Mouse (Mus musculus) limb, embryonic 11.5 days (tissue): Measurements from ENCODE around the gene Gltpd2. TPM values are rescaled to one million over a fixed set of nuclear protein-coding genes. Genes with fewer than 3 reads are reported as not detected.
"Not testable (repeated sequence)": the region's sequence is repeated elsewhere in the genome, so short reads cannot be mapped to it uniquely, and the experiment has no call there.

Experiments used
- ATAC-seq: fragments of 200-750 bp; cut with Nextera tagmentation; 2 replicates; pipeline ENCODE4 v1.8.0; 2017; ENCODE audit warnings: low read depth; ENCODE audit not compliant: insufficient number of reproducible peaks, low FRiP score, low TSS enrichment
- DNase-seq: peaks from one replicate; pipeline ENCODE4 v3.0.0-alpha.2; 2015; ENCODE audit warnings: low spot score
- H3K27ac ChIP-seq: fragments of 300-500 bp; sonication (generic); replicated peaks from 2 replicates; pipeline ENCODE4 v1.5.1; 2014; ENCODE audit warnings: low read depth, mild to moderate bottlenecking, low read length
- H3K27me3 ChIP-seq: fragments of 300-500 bp; sonication (generic); 2 replicates; pipeline ENCODE4 v1.6.1; 2014; ENCODE audit warnings: mild to moderate bottlenecking, low read length, mixed read lengths; ENCODE audit not compliant: control insufficient read depth, insufficient read depth
- H3K36me3 ChIP-seq: fragments of 300-500 bp; sonication (generic); 2 replicates; pipeline ENCODE4 v1.6.1; 2014; ENCODE audit warnings: mild to moderate bottlenecking, low read length, moderate library complexity, mixed read lengths; ENCODE audit not compliant: control insufficient read depth, insufficient read depth
- H3K4me1 ChIP-seq: fragments of 300-500 bp; sonication (generic); 2 replicates; pipeline ENCODE4 v1.6.1; 2014; ENCODE audit warnings: low read length, mixed read lengths; ENCODE audit not compliant: control insufficient read depth, insufficient read depth
- H3K4me2 ChIP-seq: fragments of 300-500 bp; sonication (generic); 2 replicates; pipeline ENCODE4 v1.6.1; 2014; ENCODE audit warnings: low read depth, mild to moderate bottlenecking, moderate library complexity; ENCODE audit not compliant: severe bottlenecking
- H3K4me3 ChIP-seq: fragments of 300-500 bp; sonication (generic); 2 replicates; pipeline ENCODE4 v1.5.1; 2014; ENCODE audit warnings: low read depth, low read length
- H3K9ac ChIP-seq: fragments of 300-500 bp; sonication (generic); 2 replicates; pipeline ENCODE4 v1.6.1; 2014; ENCODE audit warnings: mild to moderate bottlenecking, low read length
- H3K9me3 ChIP-seq: fragments of 300-500 bp; sonication (generic); 2 replicates; pipeline ENCODE4 v1.6.1; 2016; ENCODE audit warnings: low read length; ENCODE audit not compliant: control insufficient read depth
- WGBS: fragments of 180-500 bp; shearing (Covaris S2); extraction: QIAGEN DNeasy Blood & Tissue Kit; methylation state at CpG from one replicate; pipeline ENCODE4 v1.1.7; 2014; 5-methylcytosine and 5-hydroxymethylcytosine counted together
- polyA plus RNA-seq: library from polyadenylated mRNA; unstranded; fragments of >200 nt; fragmentation: Nextera tagmentation; extraction: Ambion mirVana; gene quantifications from 2 replicates; pipeline ENCODE4 v1.2.1, GENCODE M21; 2014

Gltpd2 gene
- polyA plus RNA-seq, 1 experiment from 2014 or later: 0.39 TPM

DNA sequence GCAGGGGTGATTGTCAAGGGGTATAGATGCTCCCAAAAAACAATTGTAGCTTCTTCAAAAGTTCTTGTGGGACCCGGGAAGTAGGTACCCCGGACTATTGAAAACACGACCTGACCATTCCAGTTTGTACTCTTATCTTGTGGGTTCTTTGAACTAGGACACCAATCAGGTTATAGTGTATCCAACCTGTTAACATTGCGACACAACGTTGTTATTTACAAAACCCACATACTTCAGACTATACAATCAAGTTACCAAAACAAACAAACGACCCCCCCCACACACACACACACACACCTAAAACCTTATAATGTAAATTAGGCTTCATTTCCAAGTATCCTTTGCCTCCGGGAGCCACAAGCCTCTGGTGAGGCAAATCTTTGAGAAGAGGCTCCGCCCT lies 5.8 kb downstream of the Gltpd2 start:
- H3K9me3 ChIP-seq: no peaks in the 10 kb centered on the region
- H3K9ac ChIP-seq: no peak overlapping the region
- 8% methylated on average over 8 of the region's 8 CpGs for WGBS
- H3K27me3 ChIP-seq: no peaks in the 10 kb centered on the region
- H3K36me3 ChIP-seq: peaks cover 8% of the 10 kb centered on the region; the same call in 1 of the 2 replicates
- peak overlapping the region; percentile 22; the same call in 1 of the 2 replicates for H3K4me3 ChIP-seq
- ATAC-seq (peak; percentile 24; the same call in 1 of the 2 replicates), DNase-seq (no peak)
- H3K4me1 ChIP-seq: peaks cover 6% of the 10 kb centered on the region
- H3K27ac ChIP-seq: no peak overlapping the region
- H3K4me2 ChIP-seq: peak overlapping the region; percentile 28

DNA sequence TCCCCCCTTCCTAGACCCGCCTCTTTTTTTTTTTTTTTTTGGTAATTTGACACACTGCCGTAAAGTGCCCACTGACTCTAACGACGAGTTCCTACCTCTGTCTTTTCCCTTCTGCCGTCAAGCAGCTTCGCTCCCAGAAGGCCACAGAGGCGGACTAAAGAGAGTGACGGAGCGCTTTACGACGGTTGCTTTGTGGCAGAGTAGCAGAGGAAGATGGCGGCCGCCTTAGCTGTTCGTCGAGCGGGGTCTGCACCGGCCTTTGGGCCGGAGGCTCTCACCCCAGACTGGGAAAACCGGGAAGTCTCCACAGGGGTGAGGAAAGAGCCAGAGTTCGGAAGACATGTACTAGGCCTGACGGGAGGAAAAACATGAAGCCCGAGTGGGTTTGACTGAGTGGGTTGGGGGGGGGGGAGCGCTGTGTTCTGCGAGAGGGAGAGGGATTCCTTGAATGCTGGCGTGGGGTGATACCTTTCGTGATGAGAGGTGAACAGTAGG lies 6.2 kb downstream of the Gltpd2 start, which contains the start of gene Psmb6:
Gene Psmb6 (plus strand): TSS at position 184 of the 495 bp plus-strand sequence.
- whole genome bisulfite sequencing: under 1% methylated on average over 25 of the region's 26 CpGs
- Histone ChIP-seq H3K36me3 (peaks cover 8% of the 10 kb centered on the region; the same call in 1 of the 2 replicates), H3K4me3 (peak within 1 kb of the TSS; percentile 64), H3K9me3 (no peaks in the 10 kb centered on the region), H3K27me3 (no peaks in the 10 kb centered on the region), H3K4me1 (peaks cover 3% of the 10 kb centered on the region), H3K9ac (peak within 1 kb of the TSS; percentile 56), H3K27ac (no peak within 1 kb of the TSS), H3K4me2 (peak within 1 kb of the TSS; percentile 70)
- ATAC-seq (peak; percentile 93), DNase-seq (peak; percentile 90)

- peak overlapping the region; percentile 56 for H3K9ac ChIP-seq
- H3K9me3 ChIP-seq: no peaks in the 10 kb centered on the region
- H3K36me3 ChIP-seq: peaks cover 8% of the 10 kb centered on the region; the same call in 1 of the 2 replicates
- H3K27ac ChIP-seq: no peak overlapping the region
- under 1% methylated on average over 12 of the region's 12 CpGs for WGBS
- DNase-seq: no peak
- H3K27me3 ChIP-seq: no peaks in the 10 kb centered on the region
- peak overlapping the region; percentile 64 for H3K4me3 ChIP-seq
- no peak for ATAC-seq
- H3K4me1 ChIP-seq: no peaks in the 10 kb centered on the region
- peak overlapping the region; percentile 70 for H3K4me2 ChIP-seq
Observed at GRCm38 (mm10) chr11:70525726-70526125, 6.7 kb downstream of the Gltpd2 start.

- no peak overlapping the region for H3K27ac ChIP-seq
- ATAC-seq: no peak
- no peak for DNase-seq
- H3K27me3 ChIP-seq: no peaks in the 10 kb centered on the region
- H3K9ac ChIP-seq: peak overlapping the region; percentile 56; the same call in 1 of the 2 replicates
- H3K4me3 ChIP-seq: peak overlapping the region; percentile 64
- H3K36me3 ChIP-seq: peaks cover 8% of the 10 kb centered on the region; the same call in 1 of the 2 replicates
- no peaks in the 10 kb centered on the region for H3K9me3 ChIP-seq
- 86% methylated on average over 12 of the region's 12 CpGs for WGBS
- H3K4me2 ChIP-seq: peak overlapping the region; percentile 70
- H3K4me1 ChIP-seq: no peaks in the 10 kb centered on the region
Observed at GRCm38 (mm10) chr11:70526211-70526610, 7.2 kb downstream of the Gltpd2 start.

DNA sequence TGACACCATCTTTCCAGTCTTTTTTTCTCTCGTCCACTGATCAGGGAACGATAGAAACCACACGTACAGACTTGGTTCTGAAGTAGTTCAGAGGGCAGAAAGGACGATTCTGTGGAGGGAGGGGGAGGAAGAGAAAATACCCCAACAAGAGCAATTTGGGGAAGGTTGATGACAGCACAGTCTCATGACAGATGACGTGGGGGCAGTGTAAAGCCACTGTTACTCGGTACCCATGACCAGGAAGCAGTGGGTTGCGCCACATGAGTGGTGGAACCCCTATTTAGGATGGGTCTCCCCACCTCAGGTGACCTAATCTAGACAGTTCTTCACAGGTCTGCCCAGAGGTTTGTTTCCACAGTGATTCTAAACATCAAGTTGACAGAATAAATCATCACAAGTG lies 9.6 kb downstream of the Gltpd2 start:
- Histone ChIP-seq H3K9ac (no peak overlapping the region), H3K4me1 (no peaks in the 10 kb centered on the region), H3K36me3 (peaks cover 8% of the 10 kb centered on the region; the same call in 1 of the 2 replicates), H3K4me2 (no peak overlapping the region), H3K27me3 (no peaks in the 10 kb centered on the region), H3K9me3 (no peaks in the 10 kb centered on the region), H3K4me3 (no peak overlapping the region), H3K27ac (no peak overlapping the region)
- DNase-seq: no peak
- WGBS: 88% methylated on average over 7 of the region's 7 CpGs
- ATAC-seq: no peak

DNA sequence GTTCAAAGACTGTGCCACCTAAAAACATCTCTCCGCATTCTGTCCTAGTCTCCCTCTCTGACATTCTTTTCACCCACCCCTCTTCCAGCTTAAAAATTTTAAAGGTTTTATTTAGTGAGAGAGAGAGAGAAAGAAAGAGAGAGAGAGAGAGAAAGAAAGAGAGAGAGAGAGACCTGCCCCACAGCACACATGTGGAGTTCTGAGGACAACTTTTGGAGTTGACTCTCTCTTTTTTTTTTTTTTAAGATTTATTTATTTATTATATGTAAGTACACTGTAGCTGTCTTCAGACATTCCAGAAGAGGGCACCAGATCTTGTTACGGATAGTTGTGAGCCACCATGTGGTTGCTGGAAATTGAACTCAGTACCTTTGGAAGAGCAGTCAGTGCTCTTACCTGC lies 12.1 kb downstream of the Gltpd2 start:
- H3K4me1 ChIP-seq, H3K9ac ChIP-seq, H3K4me2 ChIP-seq, H3K27ac ChIP-seq, DNase-seq, ATAC-seq, H3K36me3 ChIP-seq, H3K4me3 ChIP-seq, H3K27me3 ChIP-seq, H3K9me3 ChIP-seq: not testable (repeated sequence)
- 82% methylated on average over 2 of the region's 2 CpGs for WGBS

DNA sequence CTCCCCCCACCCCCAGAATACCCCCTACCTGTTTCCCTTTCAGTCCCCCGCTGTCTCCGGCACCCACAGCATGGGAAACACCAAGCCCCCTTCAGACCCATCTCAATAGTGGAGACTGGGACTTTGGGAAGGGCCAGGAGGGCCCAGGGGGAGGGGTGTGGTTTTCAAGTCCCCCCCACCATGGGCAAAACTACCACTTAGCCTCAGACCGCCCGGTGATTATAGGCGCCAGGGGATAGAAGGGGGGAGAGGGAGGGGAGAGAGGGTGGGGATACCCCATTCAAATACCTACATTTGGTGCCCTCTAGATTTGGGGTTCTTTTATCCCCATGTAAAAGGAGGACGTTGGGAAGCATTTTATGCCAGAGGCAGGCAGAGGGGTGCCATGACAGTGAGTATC lies 13.8 kb downstream of the Gltpd2 start, which contains the start of gene Gm40193:
Gene Gm40193 (minus strand): TSS at position 101 of the 400 bp plus-strand sequence.
- WGBS: 86% methylated on average over 6 of the region's 6 CpGs
- Histone ChIP-seq H3K9me3 (no peaks in the 10 kb centered on the region), H3K27ac (no peak within 1 kb of the TSS), H3K9ac (no peak within 1 kb of the TSS), H3K4me2 (no peak within 1 kb of the TSS), H3K4me1 (no peaks in the 10 kb centered on the region), H3K36me3 (peaks cover 2% of the 10 kb centered on the region; the same call in 1 of the 2 replicates), H3K4me3 (no peak within 1 kb of the TSS), H3K27me3 (no peaks in the 10 kb centered on the region)
- ATAC-seq (no peak), DNase-seq (no peak)

DNA sequence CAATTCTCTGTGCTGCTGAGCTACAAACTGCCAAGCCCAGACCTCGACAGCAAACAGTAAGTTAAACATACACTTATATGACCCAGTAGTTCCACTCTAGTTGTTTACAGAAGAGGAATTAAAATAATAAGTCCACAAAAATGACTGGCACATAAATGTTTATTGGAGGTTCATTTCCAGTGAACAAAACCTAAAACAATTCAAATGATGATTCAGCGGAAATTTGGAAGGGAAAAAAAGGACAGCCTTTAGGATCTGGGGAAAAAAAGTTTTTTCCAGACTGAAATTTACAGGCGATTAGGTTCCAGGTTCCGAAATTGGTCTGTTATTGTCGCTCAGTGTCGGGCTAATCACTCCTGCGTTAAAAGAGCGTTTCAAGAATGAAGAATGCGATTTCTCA lies 20.4 kb downstream of the Gltpd2 start:
- Histone ChIP-seq H3K9ac (no peak overlapping the region; the same call in 1 of the 2 replicates), H3K36me3 (no peaks in the 10 kb centered on the region), H3K27ac (no peak overlapping the region), H3K4me1 (no peaks in the 10 kb centered on the region), H3K4me2 (peak overlapping the region; percentile 84), H3K9me3 (no peaks in the 10 kb centered on the region), H3K4me3 (peak overlapping the region; percentile 57), H3K27me3 (peaks cover 21% of the 10 kb centered on the region)
- DNase-seq (no peak), ATAC-seq (no peak)
- 21% methylated on average over 9 of the region's 9 CpGs for WGBS
